Mouse (Mus musculus) cerebellum, postnatal 4 days (tissue): ENCODE data around the gene Pak1.

Experiments used
- DNase-seq, 2 experiments: peaks; one replicate each; pipeline ENCODE4 v3.0.0; 2022; ENCODE audit warnings: low spot score in 2 of 2, mixed read lengths in 1 of 2

Pak1 gene

GRCm38 (mm10) chr7:97777191-97777590, 11.2 kb upstream of the Pak1 start:
- DNase-seq, result no peak

- DNase-seq, result no peak
These were observed 8.1 kb upstream of the Pak1 start for GRCm38 (mm10) chr7:97780222-97780621.

GRCm38 (mm10) chr7:97780815-97781214, 7.5 kb upstream of the Pak1 start:
- no peak for DNase-seq

- no peak for DNase-seq
These were observed 6.8 kb upstream of the Pak1 start for GRCm38 (mm10) chr7:97781496-97781895.

GRCm38 (mm10) chr7:97783523-97783922, 4.8 kb upstream of the Pak1 start:
- DNase-seq, result no peak

- peak in 1 of 2 experiments; percentile 13 for DNase-seq
These were observed 535 bp downstream of the Pak1 start for GRCm38 (mm10) chr7:97788669-97789483.

- no peak for DNase-seq
These were observed 1.9 kb downstream of the Pak1 start for GRCm38 (mm10) chr7:97790272-97790671.

GRCm38 (mm10) chr7:97792324-97792723, 4.0 kb downstream of the Pak1 start:
- no peak for DNase-seq

- no peak for DNase-seq
These were observed 14.8 kb downstream of the Pak1 start for GRCm38 (mm10) chr7:97803116-97803515.

- DNase-seq, result no peak
These were observed 16.1 kb downstream of the Pak1 start for GRCm38 (mm10) chr7:97804245-97805066.

- no peak for DNase-seq
These were observed 16.7 kb downstream of the Pak1 start for GRCm38 (mm10) chr7:97805067-97805365.

- DNase-seq, result no peak
These were observed 21.0 kb downstream of the Pak1 start for GRCm38 (mm10) chr7:97809307-97809706.

- DNase-seq, result no peak
These were observed 33.5 kb downstream of the Pak1 start for GRCm38 (mm10) chr7:97821875-97822274.

GRCm38 (mm10) chr7:97829091-97829490, 40.8 kb downstream of the Pak1 start:
- no peak for DNase-seq

- DNase-seq, result no peak
These were observed 42.4 kb downstream of the Pak1 start for GRCm38 (mm10) chr7:97830739-97831138.

- DNase-seq, result no peak
These were observed 44.6 kb downstream of the Pak1 start for GRCm38 (mm10) chr7:97832987-97833386.

GRCm38 (mm10) chr7:97838574-97838973, 50.2 kb downstream of the Pak1 start:
- DNase-seq, result no peak

- DNase-seq, result no peak
These were observed 53.0 kb downstream of the Pak1 start for GRCm38 (mm10) chr7:97841311-97841710.

GRCm38 (mm10) chr7:97842332-97842731, 54.0 kb downstream of the Pak1 start:
- no peak for DNase-seq

- peak; percentile 55 to 64 for DNase-seq
These were observed 54.6 kb downstream of the Pak1 start for GRCm38 (mm10) chr7:97842806-97843570.

GRCm38 (mm10) chr7:97844419-97844818, 56.1 kb downstream of the Pak1 start:
- DNase-seq, result no peak

GRCm38 (mm10) chr7:97845546-97845945, 57.2 kb downstream of the Pak1 start:
- DNase-seq, result no peak
